Mouse (Mus musculus) midbrain, embryonic 16.5 days (tissue): ENCODE data around the gene Evi2a. TPM values are rescaled to one million over a fixed set of nuclear protein-coding genes. Genes with fewer than 3 reads are reported as not detected.

Experiments
- ATAC-seq: fragments of 200-750 bp; cut with Nextera tagmentation; 2 replicates; pipeline ENCODE4 v1.8.0; 2017; ENCODE audit warnings: moderate TSS enrichment
- H3K27ac ChIP-seq: fragments of 300-500 bp; sonication (generic); 2 replicates; pipeline ENCODE4 v1.5.1; 2014; ENCODE audit warnings: mild to moderate bottlenecking, low read length, mixed read lengths
- H3K27me3 ChIP-seq: fragments of 300-500 bp; sonication (generic); 2 replicates; pipeline ENCODE4 v1.6.1; 2014; ENCODE audit warnings: low read depth, low read length, mixed read lengths; ENCODE audit not compliant: control insufficient read depth, insufficient read depth
- H3K36me3 ChIP-seq: fragments of 300-500 bp; sonication (generic); 2 replicates; pipeline ENCODE4 v1.6.1; 2014; ENCODE audit warnings: mild to moderate bottlenecking, low read length, moderate library complexity, mixed read lengths; ENCODE audit not compliant: control insufficient read depth, insufficient read depth
- H3K4me1 ChIP-seq: fragments of 300-500 bp; sonication (generic); 2 replicates; pipeline ENCODE4 v1.6.1; 2014; ENCODE audit warnings: mild to moderate bottlenecking, low read length, mixed read lengths; ENCODE audit not compliant: control insufficient read depth, insufficient read depth
- H3K4me2 ChIP-seq: fragments of 300-500 bp; sonication (generic); 2 replicates; pipeline ENCODE4 v1.6.1; 2014; ENCODE audit warnings: mild to moderate bottlenecking, low read length, mixed read lengths
- H3K4me3 ChIP-seq: fragments of 300-500 bp; sonication (generic); 2 replicates; pipeline ENCODE4 v1.5.1; 2014; ENCODE audit warnings: low read depth, mild to moderate bottlenecking, low read length, moderate library complexity, mixed read lengths
- H3K9ac ChIP-seq: fragments of 300-500 bp; sonication (generic); 2 replicates; pipeline ENCODE4 v1.6.1; 2014; ENCODE audit warnings: low read depth, low read length, mixed read lengths
- H3K9me3 ChIP-seq: fragments of 300-500 bp; sonication (generic); replicated peaks from 2 replicates; pipeline ENCODE4 v1.6.1; 2014; ENCODE audit warnings: mild to moderate bottlenecking, low read length, mixed read lengths; ENCODE audit not compliant: control insufficient read depth, poor library complexity, severe bottlenecking
- WGBS: fragments of 180-500 bp; shearing (Covaris S2); extraction: QIAGEN DNeasy Blood & Tissue Kit; methylation state at CpG from one replicate; pipeline ENCODE4 v1.1.7; 2014; 5-methylcytosine and 5-hydroxymethylcytosine counted together
- polyA plus RNA-seq: library from polyadenylated mRNA; unstranded; fragments of >200 nt; fragmentation: Nextera tagmentation; extraction: Ambion mirVana; gene quantifications from 2 replicates; pipeline ENCODE4 v1.2.1, GENCODE M21; 2015

Evi2a gene
- polyA plus RNA-seq, 1 experiment from 2014 or later, result 3.1 TPM

DNA sequence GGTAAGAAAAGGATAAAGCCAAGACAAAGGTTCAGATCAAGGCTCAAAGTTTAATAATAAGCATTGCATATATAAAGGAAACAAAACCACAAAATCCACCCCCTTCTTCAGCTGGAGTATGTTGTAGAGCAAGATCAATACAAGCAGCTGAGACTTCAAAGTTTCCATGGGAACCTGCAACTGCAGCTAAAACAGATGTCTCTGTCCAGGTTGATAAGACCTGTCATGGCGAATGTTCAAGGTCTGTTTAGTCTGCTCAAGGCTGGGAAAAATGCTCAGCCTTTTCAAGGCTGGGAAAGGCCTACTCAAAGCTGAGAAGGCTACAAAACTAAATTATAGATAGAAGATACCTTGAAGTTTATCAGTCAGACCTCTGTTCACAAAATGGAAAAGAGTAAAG lies 22.2 kb upstream of the Evi2a start:
- H3K27me3 ChIP-seq, result no peaks in the 10 kb centered on the region
- no peak overlapping the region for H3K27ac ChIP-seq
- no peak overlapping the region for H3K4me3 ChIP-seq
- no peak overlapping the region for H3K4me2 ChIP-seq
- 80% methylated on average over 1 of the region's 1 CpGs for WGBS
- H3K36me3 ChIP-seq, result peaks cover 49% of the 10 kb centered on the region
- no peak for ATAC-seq
- H3K9ac ChIP-seq, result no peak overlapping the region
- no peaks in the 10 kb centered on the region for H3K4me1 ChIP-seq
- H3K9me3 ChIP-seq, result no peaks in the 10 kb centered on the region

DNA sequence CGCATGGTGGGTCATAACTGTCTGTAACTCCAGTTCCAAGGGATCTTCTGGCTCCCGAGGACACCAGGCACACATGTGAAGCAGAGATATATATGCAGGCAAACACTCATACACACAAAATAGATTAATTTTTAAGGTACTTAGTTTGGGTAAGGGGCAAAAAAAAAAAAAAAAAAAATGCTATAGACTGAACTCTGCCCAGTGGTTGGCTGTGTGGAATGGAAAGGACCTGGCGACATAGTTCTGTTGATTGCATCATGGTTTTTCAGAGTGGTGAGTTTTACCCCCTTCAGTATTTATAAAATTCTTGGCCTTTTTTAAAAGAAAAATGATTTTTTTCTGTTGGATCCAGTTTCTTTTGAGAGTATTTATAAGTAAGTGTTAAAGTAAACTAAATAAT lies 5.9 kb upstream of the Evi2a start:
- no peak overlapping the region for H3K27ac ChIP-seq
- H3K4me3 ChIP-seq, result no peak overlapping the region
- ATAC-seq, result no peak
- no peaks in the 10 kb centered on the region for H3K27me3 ChIP-seq
- H3K4me2 ChIP-seq, result no peak overlapping the region
- peaks cover 5% of the 10 kb centered on the region for H3K36me3 ChIP-seq
- H3K9me3 ChIP-seq, result no peaks in the 10 kb centered on the region
- no peak overlapping the region for H3K9ac ChIP-seq
- 97% methylated on average over 3 of the region's 3 CpGs for WGBS
- H3K4me1 ChIP-seq, result 0 out of 2 replicates have a peak, but pooled peaks cover 2% of the 10 kb centered on the region

DNA sequence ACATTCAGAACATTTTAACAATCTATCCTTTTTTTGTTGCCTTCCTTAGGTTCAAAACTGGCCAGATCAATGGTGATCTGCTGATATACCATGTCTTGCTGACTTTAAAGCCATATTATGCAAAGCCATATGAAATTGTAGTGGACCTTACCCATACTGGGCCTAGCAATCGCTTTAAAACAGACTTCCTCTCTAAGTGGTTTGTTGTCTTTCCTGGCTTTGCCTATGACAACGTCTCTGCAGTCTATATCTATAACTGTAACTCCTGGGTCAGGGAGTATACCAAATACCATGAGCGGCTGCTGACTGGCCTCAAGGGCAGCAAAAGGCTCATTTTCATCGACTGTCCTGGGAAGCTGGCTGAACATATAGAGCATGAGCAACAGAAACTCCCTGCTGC lies 5.1 kb upstream of the Evi2a start:
- WGBS, result 89% methylated on average over 4 of the region's 4 CpGs
- Histone ChIP-seq H3K9me3 (no peaks in the 10 kb centered on the region), H3K27me3 (no peaks in the 10 kb centered on the region), H3K9ac (no peak overlapping the region), H3K4me3 (no peak overlapping the region), H3K36me3 (peaks cover 5% of the 10 kb centered on the region), H3K27ac (no peak overlapping the region), H3K4me2 (no peak overlapping the region), H3K4me1 (0 out of 2 replicates have a peak, but pooled peaks cover 2% of the 10 kb centered on the region)
- ATAC-seq, result no peak

DNA sequence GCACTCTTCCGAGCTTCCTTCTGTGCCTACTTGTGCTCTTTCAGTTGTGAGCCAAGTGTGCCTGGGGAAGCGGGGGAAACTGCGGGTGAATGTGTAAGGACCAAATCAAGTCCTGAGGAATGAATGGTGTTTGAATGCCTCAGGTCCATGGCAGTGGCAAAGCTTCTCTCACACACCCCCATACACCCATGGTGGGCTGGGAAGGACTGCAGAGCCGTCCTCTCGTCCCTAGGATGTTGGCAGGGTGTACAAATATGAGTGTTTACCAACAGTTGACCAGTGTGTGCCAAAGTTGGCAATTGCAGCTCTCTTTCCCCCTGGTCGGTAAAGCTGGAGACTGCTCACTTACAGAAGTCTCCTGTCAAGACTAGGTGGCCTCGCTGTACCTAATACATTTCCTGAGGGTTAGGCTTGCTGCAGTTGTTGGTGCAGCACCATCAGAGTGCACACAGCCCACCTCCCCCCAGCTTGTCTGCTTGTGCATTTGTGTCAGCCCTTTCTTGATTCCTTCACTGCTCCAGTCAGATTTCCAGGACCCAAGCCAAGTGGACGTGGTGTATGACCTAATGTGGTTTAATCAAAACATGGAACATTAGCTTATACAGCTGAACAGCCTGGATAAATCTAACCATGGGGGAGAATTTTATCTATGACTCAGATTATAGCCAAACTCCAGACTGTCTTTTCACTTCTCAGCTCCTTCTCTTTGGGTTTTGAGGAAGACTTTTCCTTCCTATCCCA lies 3.7 kb upstream of the Evi2a start:
- Histone ChIP-seq H3K4me3 (no peak overlapping the region), H3K4me2 (no peak overlapping the region), H3K9me3 (no peaks in the 10 kb centered on the region), H3K9ac (no peak overlapping the region), H3K27me3 (no peaks in the 10 kb centered on the region), H3K36me3 (peaks cover 5% of the 10 kb centered on the region), H3K27ac (peak overlapping the region; percentile 26; the same call in 1 of the 2 replicates), H3K4me1 (0 out of 2 replicates have a peak, but pooled peaks cover 2% of the 10 kb centered on the region)
- 82% methylated on average over 8 of the region's 8 CpGs for WGBS
- no peak for ATAC-seq

DNA sequence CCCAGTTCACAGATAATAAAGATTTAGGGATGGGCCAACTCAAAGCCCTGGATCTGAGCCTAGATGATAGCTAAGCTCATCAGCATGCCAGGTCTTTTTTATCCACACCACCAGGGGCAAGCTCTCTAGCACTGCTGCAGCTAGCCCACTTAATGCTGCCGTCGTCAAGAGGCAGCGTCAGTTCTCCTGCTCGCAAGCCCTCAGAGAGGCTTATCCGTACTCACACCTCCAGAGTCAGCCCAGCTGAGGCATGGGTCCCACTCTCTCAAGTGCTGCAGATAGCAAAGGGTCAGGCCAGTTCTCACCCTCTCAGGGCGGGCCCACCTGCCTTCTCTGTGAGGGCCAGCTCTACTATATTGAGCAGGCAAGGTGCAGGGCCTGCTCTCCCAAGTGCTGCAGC lies 2.9 kb upstream of the Evi2a start:
- Histone ChIP-seq H3K4me1 (0 out of 2 replicates have a peak, but pooled peaks cover 2% of the 10 kb centered on the region), H3K4me2 (no peak overlapping the region), H3K4me3 (no peak overlapping the region), H3K9me3 (no peaks in the 10 kb centered on the region), H3K27ac (no peak overlapping the region), H3K27me3 (no peaks in the 10 kb centered on the region), H3K9ac (no peak overlapping the region), H3K36me3 (peaks cover 5% of the 10 kb centered on the region)
- WGBS, result 77% methylated on average over 6 of the region's 6 CpGs
- no peak for ATAC-seq

DNA sequence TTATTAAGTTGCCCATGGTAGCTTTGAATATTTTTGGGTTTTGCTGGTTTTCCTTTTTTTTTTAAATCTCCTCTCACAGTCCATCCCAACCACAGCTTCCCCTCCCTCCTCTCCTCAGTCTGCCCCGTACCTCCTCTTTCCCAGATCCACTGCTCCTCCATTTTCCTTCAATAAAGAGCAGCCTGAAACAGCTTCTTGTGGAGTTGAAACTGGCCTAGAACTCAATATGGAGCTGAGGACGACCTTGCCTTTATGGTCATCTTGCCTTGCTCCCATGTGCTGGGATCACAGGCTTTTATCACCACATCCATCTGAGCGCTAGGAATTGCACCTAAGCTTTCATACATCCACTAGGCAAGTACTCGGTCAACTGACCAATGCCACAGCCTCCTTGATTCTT lies 1.1 kb upstream of the Evi2a start:
- Histone ChIP-seq H3K4me2 (no peak overlapping the region), H3K4me1 (0 out of 2 replicates have a peak, but pooled peaks cover 2% of the 10 kb centered on the region), H3K27me3 (no peaks in the 10 kb centered on the region), H3K36me3 (no peaks in the 10 kb centered on the region; the same call in 1 of the 2 replicates), H3K9me3 (no peaks in the 10 kb centered on the region), H3K27ac (no peak overlapping the region), H3K4me3 (no peak overlapping the region), H3K9ac (no peak overlapping the region)
- WGBS, result 95% methylated on average over 4 of the region's 4 CpGs
- ATAC-seq, result no peak

DNA sequence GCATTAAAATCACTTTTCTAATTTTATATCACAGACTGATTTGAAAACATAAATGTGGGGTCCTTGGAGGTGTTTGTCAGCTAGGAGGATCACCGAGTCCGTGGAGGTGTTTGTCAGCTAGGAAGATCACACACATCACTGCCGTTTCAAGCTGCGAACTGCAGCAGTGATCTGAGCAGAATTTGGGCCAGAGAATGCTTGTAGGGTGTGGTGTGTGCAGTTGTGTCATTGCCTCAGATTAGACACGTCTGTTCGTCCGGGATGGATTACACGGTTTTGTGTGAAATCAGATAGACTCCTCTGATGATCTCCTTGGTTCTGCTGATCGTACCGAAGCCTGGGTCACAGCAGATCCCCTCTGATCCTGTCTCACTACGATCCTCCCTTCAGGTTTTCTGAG lies 365 bp upstream of the Evi2a start:
- no peaks in the 10 kb centered on the region; the same call in 1 of the 2 replicates for H3K36me3 ChIP-seq
- no peak for ATAC-seq
- WGBS, result 84% methylated on average over 11 of the region's 11 CpGs

DNA sequence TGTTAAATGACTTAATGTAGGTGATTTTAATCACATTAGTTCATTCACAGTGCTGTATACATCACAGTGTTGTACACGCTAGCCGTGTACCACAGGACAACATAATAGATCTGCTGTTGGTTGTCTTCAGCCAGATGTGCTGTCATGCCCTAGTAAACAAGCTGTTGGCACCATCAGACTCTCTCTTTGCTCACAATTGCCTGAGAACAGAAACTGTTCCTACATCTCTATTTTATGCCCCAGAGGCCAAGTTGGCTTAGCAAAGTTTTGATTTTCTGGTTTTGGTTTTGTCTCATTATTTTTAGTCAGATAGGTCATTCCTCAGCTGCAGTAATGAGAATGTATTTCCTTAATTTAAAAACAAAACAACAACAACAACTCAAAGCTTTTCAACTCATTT lies 673 bp downstream of the Evi2a start:
- WGBS, result 82% methylated on average over 2 of the region's 2 CpGs
- H3K4me1 ChIP-seq, result 0 out of 2 replicates have a peak, but pooled peaks cover 2% of the 10 kb centered on the region
- no peaks in the 10 kb centered on the region for H3K9me3 ChIP-seq
- no peaks in the 10 kb centered on the region; the same call in 1 of the 2 replicates for H3K36me3 ChIP-seq
- no peaks in the 10 kb centered on the region for H3K27me3 ChIP-seq
- no peak overlapping the region for H3K27ac ChIP-seq
- H3K4me2 ChIP-seq, result no peak overlapping the region
- no peak overlapping the region for H3K9ac ChIP-seq
- H3K4me3 ChIP-seq, result no peak overlapping the region
- ATAC-seq, result no peak

More for the DNA sequence above, 365 bp upstream of the Evi2a start:
- Histone ChIP-seq H3K27me3 (no peaks in the 10 kb centered on the region), H3K9ac (no peak overlapping the region), H3K9me3 (no peaks in the 10 kb centered on the region), H3K27ac (no peak overlapping the region), H3K4me2 (no peak overlapping the region), H3K4me3 (no peak overlapping the region), H3K4me1 (0 out of 2 replicates have a peak, but pooled peaks cover 2% of the 10 kb centered on the region)

DNA sequence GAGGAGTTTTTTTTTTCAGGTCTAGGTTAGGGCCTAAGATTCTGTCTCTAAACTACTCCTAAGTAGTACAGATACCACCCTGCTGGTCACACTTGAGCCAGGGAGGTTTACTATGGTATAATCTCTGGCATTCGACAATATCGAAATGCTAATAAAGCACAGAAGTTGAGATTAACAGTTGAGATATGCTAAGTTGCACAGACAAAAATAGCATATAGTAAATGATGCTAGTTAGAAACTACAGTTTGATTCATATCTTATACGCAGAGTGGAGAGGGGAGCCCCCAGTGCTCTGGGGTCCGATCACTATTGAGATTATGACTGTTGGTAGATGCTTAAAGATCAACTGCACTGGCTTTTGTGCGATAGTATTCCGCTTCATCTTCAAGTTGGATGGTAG lies 1.2 kb downstream of the Evi2a start:
- H3K36me3 ChIP-seq, result no peaks in the 10 kb centered on the region; the same call in 1 of the 2 replicates
- H3K27me3 ChIP-seq, result no peaks in the 10 kb centered on the region
- H3K9me3 ChIP-seq, result no peaks in the 10 kb centered on the region
- H3K4me3 ChIP-seq, result no peak overlapping the region
- no peak overlapping the region for H3K27ac ChIP-seq
- H3K9ac ChIP-seq, result no peak overlapping the region
- ATAC-seq, result no peak
- H3K4me2 ChIP-seq, result no peak overlapping the region
- H3K4me1 ChIP-seq, result 0 out of 2 replicates have a peak, but pooled peaks cover 2% of the 10 kb centered on the region
- WGBS, result 96% methylated on average over 6 of the region's 6 CpGs
